Mouse (Mus musculus): Measurements from ENCODE around the gene Epop. TPM values are rescaled to one million over a fixed set of nuclear protein-coding genes. Genes with fewer than 3 reads are reported as not detected.

Gene Epop
- total RNA-seq, 2 experiments from 2014 or later = 12.1 to 13.5 TPM

- DNase-seq (ENCODE audit: low spot score in 2 of 2) = no peak
Observed at GRCm38 (mm10) chr11:97631046-97631445, 1.5 kb upstream of the Epop start.

- no peak for DNase-seq (ENCODE audit: low spot score in 2 of 2)
Observed at GRCm38 (mm10) chr11:97628568-97629518, 659 bp downstream of the Epop start.

DNA sequence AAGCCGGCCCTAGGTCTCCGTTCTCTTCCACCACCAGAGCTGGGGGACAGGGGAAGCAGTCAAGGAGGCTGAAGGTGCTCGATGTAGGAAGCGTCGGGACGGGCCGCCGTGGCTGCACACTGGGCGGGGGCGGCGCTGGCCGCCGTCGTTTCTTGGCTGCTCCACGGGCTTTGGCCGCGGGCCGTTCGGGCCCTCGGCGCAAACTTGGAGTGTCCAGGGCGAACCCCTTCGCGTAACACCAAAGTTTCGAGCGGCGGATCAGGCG lies 1.3 kb downstream of the Epop start:
- DNase-seq (ENCODE audit: low spot score in 2 of 2) = no peak

DNA sequence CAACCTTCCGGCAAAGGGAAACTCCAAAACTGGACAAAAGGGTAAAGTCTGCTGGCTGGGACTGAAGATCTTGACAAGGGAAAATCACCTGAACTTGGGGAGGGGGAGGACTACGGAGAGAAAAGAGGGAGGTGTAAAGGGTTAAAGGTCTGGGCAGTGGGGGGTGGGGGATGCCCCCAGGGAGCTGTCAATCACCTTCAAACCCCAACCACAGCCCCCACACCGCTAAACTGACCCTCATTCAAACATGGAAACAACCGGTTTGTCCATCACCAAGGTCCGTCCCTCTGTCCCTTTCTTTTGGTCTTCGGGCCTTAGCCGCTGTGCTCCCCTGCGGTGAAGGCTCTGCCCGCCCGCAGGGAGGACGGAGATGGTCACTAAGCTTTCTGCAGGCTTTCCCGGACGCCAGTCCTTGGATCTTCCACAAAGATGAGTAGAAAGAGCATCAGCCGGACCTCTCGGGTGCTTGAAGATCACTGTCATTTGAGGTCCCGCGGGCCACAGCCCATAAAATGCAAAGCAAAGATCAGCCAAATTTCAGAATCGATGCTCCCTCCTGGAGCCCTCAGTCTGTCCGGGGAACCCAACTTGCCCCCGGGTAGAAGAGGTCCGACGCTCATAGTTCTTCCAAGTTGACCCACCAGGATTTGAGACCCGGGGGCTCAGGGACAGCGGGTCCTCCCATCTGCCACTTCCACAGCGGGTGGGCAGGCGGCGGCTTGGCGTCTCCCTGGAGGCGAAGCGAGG lies 1.8 kb downstream of the Epop start:
- no peak for DNase-seq (ENCODE audit: low spot score in 2 of 2)

DNA sequence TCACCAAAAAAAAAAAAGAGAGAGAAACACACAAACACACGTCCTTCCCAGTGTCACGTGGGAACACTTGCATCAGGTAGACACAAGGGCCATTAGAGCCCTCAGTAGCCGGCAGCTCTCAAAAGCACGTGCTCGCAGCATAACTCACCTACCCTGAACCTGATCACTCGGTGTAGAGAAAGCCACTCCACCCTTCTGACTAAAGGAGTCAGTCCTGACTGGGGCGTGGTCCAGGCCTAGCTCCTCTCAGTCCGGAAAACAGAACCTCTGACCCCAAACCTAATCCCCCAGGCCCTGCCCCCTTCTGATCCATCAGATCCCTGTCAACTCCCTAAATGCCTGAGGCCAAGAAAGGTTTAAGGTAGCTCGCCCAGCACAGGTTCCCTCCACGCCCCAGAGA lies 2.7 kb downstream of the Epop start:
- no peak for DNase-seq (ENCODE audit: low spot score in 2 of 2)

- no peak for DNase-seq (ENCODE audit: low spot score in 2 of 2)
Observed at GRCm38 (mm10) chr11:97626431-97626830, 3.1 kb downstream of the Epop start.

DNA sequence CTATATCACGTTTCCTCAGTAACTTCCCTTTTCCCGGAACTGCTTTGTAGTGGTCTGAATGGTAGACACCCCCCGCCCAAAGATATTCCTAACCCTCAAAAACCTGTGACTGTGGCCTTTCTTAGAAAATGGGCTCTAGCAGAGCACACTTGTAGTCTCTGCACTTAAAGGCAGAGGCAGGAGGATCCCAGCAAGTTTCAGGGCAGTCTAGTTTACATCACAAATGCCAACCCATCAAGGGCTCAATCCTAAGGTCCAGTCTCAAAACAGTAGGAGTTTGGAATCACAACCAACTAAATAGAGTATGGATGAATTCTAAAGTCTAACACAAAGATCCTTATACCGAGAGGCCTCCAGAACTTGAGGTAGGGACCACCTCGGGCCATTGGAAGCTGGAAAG lies 4.0 kb downstream of the Epop start:
- no peak for DNase-seq (ENCODE audit: low spot score in 2 of 2)

DNA sequence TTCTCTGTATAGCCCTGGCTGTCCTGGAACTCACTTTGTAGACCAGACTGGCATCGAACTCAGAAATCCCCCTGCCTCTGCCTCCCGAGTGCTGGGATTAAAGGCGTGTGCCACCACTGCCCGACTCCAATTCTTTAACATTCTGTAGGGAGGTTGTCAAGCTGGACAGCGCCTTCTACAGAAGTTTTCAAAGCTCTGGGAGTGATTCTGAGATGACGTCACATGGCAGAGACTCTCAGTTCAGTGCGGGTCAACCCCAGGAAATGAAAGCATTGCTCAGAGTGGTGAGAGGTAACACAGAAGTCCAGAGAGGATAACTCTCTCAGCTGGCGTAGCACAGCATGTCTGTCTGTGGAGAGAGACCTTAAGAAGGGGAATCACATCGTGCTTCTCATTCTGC lies 6.3 kb downstream of the Epop start:
- no peak for DNase-seq (ENCODE audit: low spot score in 2 of 2)

DNA sequence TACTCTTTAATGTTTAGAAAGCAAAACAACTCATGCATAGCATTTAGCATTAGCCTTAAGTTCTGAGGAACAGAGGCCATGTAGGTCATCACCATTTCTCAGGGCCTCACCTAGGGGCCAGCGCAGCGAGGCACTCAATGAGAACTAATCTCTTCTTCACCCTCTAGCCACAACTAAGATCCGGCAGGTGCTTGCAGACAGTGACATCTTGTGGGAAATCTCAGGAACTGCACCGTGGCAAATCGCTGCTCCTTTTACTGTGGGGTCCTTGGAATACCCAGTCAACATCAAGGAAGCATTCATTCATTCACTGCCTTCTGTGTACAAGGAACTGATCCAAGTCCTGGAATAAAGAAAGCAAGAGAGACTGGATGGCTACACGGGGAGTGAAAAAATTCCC lies 7.1 kb downstream of the Epop start:
- DNase-seq (ENCODE audit: low spot score in 2 of 2) = peak; percentile 75 to 83

- peak; percentile 52 to 78 for DNase-seq (ENCODE audit: low spot score in 2 of 2)
Observed at GRCm38 (mm10) chr11:97619391-97619795, 10.1 kb downstream of the Epop start.

DNA sequence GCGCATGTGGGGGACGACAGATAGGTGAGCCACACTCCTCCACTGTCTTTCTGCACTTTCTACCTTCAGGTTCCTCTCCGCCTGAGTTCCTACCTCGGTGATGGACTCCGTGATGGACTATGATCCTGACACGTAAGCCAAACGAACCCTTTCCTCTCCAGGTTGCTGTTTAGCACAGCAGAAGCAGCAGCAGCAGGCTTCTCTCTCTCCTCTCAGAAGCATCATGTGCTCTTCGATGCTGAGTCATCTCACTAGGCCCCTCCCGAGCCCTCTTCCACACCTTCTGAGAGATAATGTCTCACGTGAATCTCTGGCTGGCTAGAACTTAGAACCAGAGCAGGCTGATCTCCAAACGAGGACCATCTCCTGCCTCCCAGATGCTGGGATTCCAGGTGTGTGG lies 11.1 kb downstream of the Epop start:
- no peak for DNase-seq (ENCODE audit: low spot score in 2 of 2)

- no peak for DNase-seq (ENCODE audit: low spot score in 2 of 2)
Observed at GRCm38 (mm10) chr11:97615276-97615675, 14.2 kb downstream of the Epop start.

DNA sequence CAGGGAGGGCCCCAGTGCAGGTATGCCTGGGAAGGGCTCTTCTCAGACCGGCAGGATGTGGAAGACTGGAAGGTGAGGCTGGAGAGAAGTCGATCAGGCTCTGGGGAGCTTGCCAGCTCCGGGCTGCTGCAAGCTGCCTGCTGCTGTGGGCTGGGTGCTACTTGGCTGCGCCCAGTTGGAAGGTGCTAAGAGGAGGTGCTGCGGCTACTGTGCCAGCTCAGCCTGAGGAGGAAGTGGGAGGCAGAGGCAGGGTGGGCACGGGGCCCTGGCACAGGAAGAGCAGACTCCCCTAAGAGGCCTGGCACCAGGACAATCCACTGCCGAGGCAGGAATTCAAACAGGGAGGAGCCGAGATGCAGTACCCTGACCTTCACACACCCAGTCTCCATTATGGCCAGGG lies 18.4 kb downstream of the Epop start:
- no peak for DNase-seq (ENCODE audit: low spot score in 2 of 2)

DNA sequence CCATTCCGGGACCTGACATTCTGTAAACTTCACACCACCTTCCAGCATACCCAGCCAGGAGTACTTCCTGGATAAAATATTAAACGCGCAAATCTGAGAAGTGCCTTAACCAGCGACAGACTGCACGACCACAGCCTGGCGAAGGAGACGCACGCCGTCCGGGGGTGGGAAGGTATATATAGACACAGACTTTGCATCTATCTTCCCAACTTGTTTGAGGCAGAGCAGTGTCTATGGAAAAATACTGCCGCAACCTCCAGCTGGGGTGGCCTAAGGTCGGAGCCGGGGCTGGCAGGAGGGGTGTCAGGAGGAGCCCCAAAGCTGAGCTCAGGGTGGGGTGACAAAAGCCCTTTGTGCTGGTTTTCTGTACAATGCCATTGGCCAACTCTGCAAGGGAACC lies 19.8 kb downstream of the Epop start:
- DNase-seq (ENCODE audit: low spot score in 2 of 2) = no peak

DNA sequence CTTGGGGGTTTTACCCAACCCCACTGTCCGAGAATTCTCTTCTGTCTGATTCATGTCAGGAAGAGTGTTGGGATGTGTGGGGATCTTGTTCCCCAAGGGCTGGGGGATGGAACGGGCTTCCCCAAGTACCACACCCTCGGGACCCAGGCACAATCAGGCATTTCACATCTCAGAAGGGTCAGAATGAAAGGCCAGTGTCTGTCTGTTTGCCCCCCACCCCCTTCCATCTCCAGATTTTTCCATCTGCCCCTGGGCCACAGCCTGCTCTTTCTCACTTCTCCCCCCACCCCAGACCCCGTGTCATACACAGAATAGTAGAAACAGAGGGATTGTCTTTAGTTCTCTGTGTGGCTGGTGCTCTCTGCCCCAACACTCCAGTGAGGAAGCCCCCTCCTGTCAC lies 20.6 kb downstream of the Epop start:
- DNase-seq (ENCODE audit: low spot score in 2 of 2) = no peak

- no peak for DNase-seq (ENCODE audit: low spot score in 2 of 2)
Observed at GRCm38 (mm10) chr11:97607056-97607725, 22.3 kb downstream of the Epop start.

- DNase-seq (ENCODE audit: low spot score in 2 of 2) = no peak
Observed at GRCm38 (mm10) chr11:97603891-97604290, 25.6 kb downstream of the Epop start.

GRCm38 (mm10) chr11:97602223-97602622 lies 27.3 kb downstream of the Epop start:
- no peak for DNase-seq (ENCODE audit: low spot score in 2 of 2)

- no peak for DNase-seq (ENCODE audit: low spot score in 2 of 2)
Observed at GRCm38 (mm10) chr11:97599104-97599503, 30.4 kb downstream of the Epop start.

DNA sequence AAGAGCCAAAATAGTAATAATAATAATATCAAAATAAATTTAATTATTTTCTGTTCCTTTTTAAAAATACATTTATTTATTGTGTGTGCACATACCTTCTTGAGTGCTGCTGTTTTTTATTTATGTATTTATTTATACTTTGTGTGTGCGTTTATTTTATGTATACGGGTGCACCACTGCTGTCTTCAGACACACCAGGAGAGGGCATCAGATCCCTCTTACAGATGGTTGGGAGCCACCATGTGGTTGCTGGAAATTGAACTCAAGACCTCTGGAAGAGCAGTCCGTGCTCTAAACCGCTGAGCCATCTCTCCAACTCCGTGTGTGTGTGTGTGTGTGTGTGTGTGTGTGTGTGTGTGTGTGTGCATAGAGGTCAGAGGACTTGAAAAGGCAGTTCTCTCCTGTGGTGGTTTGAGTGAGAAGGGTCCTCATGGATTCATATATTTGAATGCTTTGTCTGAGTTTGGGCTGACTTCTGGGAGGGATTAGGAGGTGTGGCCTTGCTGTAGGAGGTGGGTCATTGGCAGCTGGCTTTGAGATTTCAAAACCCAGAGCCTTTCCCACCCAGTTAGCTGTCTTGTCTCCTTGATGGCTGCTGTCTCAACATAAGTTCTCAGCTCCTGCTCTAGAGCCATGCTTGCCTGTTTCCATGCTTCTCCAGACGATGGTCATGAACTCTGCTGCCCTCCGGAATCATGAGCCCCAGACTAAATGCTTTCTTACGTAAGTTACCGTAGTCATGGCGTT lies 31.4 kb downstream of the Epop start:
- DNase-seq (ENCODE audit: low spot score in 2 of 2) = no peak

- no peak for DNase-seq (ENCODE audit: low spot score in 2 of 2)
Observed at GRCm38 (mm10) chr11:97594136-97594535, 35.4 kb downstream of the Epop start.
